Comparison of ENCODE assay signal across 38 mouse cellular contexts in genomic region chr11:88993186-88993585, GRCm38 (mm10). TPM values are rescaled to one million over a fixed set of nuclear protein-coding genes. Genes with fewer than 3 reads are reported as not detected.
"Had no signal": no experiment of that assay in that cellular context is flagged by ENCODE, and none has a peak within 500 bp of the region (broad histone marks: within the 10 kb centered on the region; RNA-seq: fewer than 3 reads in every experiment).

No protein-coding gene starts in this region.

- H3K27ac ChIP-seq: left cerebral cortex, adult 2 months; limb, embryonic 12.5 days; limb, embryonic 15.5 days; liver, embryonic 12.5 days; liver, embryonic 13.5 days; liver, embryonic 14.5 days; liver, embryonic 15.5 days; lung, embryonic 15.5 days; midbrain, embryonic 10.5 days; midbrain, embryonic 12.5 days; midbrain, embryonic 13.5 days; midbrain, embryonic 15.5 days had no signal

- H3K4me3 ChIP-seq: left cerebral cortex, adult 2 months; limb, embryonic 12.5 days; limb, embryonic 15.5 days; liver, embryonic 12.5 days; liver, embryonic 13.5 days; liver, embryonic 15.5 days; lung, embryonic 15.5 days; megakaryocyte, embryonic 14.5 days; midbrain, embryonic 10.5 days; midbrain, embryonic 12.5 days; midbrain, embryonic 13.5 days; midbrain, embryonic 15.5 days had no signal

- H3K27me3 ChIP-seq: liver, embryonic 12.5 days; liver, embryonic 13.5 days; liver, embryonic 15.5 days; lung, embryonic 15.5 days; megakaryocyte, embryonic 14.5 days; midbrain, embryonic 15.5 days had no signal

- H3K36me3 ChIP-seq: midbrain, embryonic 15.5 days had no signal

- H3K4me2 ChIP-seq: limb, embryonic 12.5 days; limb, embryonic 15.5 days; liver, embryonic 11.5 days; liver, embryonic 12.5 days; liver, embryonic 13.5 days; liver, embryonic 15.5 days; lung, embryonic 14.5 days; lung, embryonic 15.5 days; midbrain, embryonic 11.5 days; midbrain, embryonic 12.5 days; midbrain, embryonic 13.5 days; midbrain, embryonic 15.5 days had no signal

- H3K9ac ChIP-seq: limb, embryonic 12.5 days; limb, embryonic 15.5 days; liver, embryonic 12.5 days; liver, embryonic 13.5 days; liver, embryonic 14.5 days; liver, embryonic 15.5 days; liver, postnatal 0 days; lung, embryonic 14.5 days; lung, embryonic 15.5 days; midbrain, embryonic 12.5 days; midbrain, embryonic 13.5 days; midbrain, embryonic 15.5 days had no signal

- H3K9me3 ChIP-seq: limb, embryonic 12.5 days; limb, embryonic 15.5 days; liver, embryonic 12.5 days; liver, embryonic 13.5 days; liver, embryonic 15.5 days; lung, embryonic 15.5 days; megakaryocyte, embryonic 14.5 days; midbrain, embryonic 10.5 days; midbrain, embryonic 12.5 days; midbrain, embryonic 13.5 days; midbrain, embryonic 15.5 days had no signal

- ATAC-seq: midbrain, embryonic 13.5 days; midbrain, embryonic 15.5 days; midbrain, embryonic 16.5 days had no signal

- H3K4me1 ChIP-seq: limb, embryonic 12.5 days; limb, embryonic 15.5 days; midbrain, embryonic 12.5 days; midbrain, embryonic 13.5 days; midbrain, embryonic 15.5 days had no signal

RNA-seq across cellular contexts. Expression of gene Elobl, which starts 26.5 kb away (rescaled TPM):
- total RNA-seq: left cerebral cortex, adult 18-20 months; left cerebral cortex, adult 2 months; left cerebral cortex, adult 8-10 months; left cerebral cortex, postnatal 10 days; left cerebral cortex, postnatal 14 days; left cerebral cortex, postnatal 25 days; left cerebral cortex, postnatal 36 days; left cerebral cortex, postnatal 4 days; liver, adult 2 months; megakaryocyte progenitor cell, adult 5-6 weeks; megakaryocyte, adult 5-6 weeks; megakaryocyte-erythroid progenitor cell, adult 5-6 weeks; monocyte, adult 5-6 weeks had no signal
- polyA plus RNA-seq: limb, embryonic 11.5 days; limb, embryonic 12.5 days; limb, embryonic 14.5 days; limb, embryonic 15.5 days; liver, embryonic 11.5 days; liver, embryonic 12.5 days; liver, embryonic 13.5 days; liver, embryonic 14.5 days; liver, embryonic 15.5 days; liver, embryonic 16.5 days; liver, postnatal 0 days; lung, embryonic 14.5 days; lung, embryonic 15.5 days; lung, embryonic 16.5 days; lung, postnatal 0 days; midbrain, embryonic 10.5 days; midbrain, embryonic 11.5 days; midbrain, embryonic 12.5 days; midbrain, embryonic 13.5 days; midbrain, embryonic 14.5 days; midbrain, embryonic 15.5 days; midbrain, embryonic 16.5 days; midbrain, postnatal 0 days; neural tube, embryonic 11.5 days had no signal
